Mouse (Mus musculus): ENCODE data around the gene Cbx2.

Gene Cbx2

DNA sequence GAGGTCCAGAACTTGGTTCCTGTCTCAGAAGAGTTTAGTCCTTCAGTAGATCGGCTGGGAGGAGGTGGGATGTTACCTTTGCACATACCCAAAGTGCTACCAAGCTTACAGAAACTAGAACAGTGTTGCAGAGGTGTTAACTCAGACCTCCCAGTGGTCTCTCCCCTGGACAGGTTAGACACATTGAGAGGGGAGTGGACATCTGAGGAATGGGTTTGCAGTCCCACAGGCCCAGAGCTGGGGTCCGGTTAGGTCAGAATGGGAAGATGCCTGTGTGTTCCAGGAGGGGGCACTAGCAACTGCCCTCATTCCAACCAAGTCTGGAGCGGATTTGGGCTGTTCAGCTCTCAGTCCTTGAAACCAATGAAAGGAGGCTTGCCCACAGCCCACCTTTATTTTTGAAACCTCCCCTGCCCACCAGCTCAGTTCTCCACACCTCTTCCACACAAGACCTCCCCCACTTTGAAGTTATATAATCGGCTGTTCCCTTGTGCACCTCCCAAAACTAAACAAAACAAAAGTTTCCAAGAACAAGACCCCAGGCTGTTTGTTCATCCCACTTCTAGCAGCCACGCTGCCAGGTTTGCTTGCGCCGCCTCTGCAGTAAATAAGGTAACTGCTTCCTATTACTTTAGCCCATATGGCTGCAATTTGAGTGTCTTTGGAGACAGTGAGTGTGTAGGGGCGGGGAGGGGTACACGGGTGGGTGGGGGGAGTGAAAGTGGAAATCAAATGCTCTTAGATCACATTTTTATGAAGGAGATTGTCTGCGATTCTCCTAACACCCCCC, 21.2 kb downstream of the Cbx2 start:
- peak; percentile 44 for DNase-seq

DNA sequence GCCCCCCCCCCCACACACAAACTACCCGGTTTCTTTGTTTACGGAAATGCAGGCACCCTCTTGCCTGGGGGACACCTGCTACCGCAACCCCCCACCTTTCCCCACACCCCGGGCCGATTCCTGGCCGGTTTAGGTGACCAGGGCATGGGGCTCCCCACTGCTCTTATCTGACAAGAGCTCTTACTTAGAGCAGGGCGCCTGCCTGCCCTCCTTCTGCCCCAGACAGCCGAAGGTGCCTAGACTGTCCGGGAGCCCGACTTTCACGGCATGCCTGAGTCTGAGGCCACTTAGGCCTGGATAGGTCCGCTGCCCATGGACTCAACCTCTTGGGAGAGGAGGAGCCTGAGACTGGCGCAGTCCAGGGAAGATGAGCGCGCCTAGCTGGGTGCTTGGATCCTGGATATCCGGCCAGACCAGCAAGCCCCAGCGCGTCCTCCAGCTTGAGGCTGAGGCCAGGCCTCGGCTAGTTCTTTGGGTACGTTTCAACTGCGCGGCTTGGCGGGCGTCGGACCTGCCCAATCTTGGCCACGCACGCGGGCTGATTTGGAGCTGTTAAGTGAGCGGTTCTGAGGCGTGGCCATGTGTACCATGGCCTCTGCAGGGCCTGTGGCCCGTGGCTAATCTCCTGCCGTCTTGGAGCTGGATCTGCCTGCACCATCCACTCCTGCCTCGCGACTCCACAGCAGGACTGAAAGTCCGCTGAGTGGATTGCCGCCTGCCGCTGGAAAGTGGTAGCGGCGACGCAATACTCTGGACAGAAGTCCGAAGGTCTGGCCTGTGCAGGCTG, 22.0 kb downstream of the Cbx2 start:
- DNase-seq, result no peak

DNA sequence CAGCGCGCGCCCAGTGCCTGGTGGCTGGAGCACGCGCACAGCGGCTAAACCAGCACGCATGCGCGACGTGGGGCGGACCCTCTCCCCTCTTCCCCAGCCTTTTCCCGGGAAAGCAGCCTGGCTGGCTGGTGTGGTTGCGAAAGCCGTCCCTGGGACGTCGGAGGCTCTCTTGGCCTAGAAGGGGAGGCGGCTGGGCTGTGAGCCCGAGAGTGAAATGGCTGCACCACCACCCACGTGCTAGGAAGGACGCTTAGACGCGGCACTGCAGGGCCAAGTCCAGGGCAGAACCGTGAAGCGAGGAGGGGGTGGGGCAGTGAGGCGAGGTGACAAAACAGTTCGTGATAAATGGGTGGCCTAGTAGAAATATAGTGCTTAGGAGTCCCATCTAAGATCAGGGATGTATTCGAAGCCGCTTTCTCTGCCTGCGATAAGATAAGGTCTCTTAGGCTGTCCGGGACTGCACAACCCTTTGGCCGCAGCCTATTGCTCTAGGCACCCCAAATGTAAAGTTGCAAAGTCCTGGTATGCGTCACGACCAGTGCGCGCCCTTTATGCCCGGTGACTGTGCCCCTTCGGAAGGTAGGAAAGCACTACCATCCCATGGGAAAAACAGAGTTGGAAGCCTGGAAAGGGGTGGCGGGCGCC, 24.0 kb downstream of the Cbx2 start:
- peak; percentile 77 for DNase-seq

DNA sequence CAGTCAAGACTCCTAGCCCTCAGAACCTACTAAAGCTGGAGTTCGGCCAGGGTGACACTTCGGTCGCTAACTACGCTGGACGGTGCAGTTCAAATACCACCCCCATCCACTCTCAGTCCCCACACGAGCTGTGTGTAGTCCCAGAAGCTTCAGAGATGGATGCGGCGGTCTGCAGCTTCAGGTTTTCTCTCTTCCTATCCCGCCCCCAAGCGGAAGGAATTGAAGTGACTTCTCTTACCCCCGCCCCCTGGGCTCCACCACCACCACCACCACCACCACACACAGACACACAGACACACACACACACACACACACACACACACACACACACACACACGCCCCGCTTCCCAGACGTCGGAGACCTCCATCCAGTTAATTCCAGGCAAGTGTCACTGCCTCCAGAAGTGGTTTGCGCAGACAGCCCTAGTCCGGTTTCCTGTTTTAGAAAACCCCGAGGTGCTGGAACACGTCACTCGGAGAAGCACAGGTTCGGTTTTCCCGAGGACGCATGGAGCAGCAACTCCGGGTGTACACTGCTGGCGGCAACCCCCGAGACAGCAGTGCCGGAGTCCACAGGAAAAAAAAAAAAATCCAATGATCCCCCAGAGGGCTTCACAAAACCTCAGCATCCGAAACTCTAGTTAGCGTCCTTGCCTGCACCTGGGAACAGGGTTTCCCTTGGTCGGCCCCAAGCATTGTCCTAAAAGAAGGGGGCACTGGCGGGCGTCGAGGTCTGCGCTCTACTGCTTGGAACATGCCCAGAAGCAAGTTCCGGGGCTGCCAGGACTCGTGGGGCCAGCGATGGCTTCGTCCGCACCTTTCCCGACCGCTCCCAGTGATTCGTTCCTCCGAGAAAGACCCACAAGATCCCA, 24.7 kb downstream of the Cbx2 start:
- DNase-seq, result no peak

DNA sequence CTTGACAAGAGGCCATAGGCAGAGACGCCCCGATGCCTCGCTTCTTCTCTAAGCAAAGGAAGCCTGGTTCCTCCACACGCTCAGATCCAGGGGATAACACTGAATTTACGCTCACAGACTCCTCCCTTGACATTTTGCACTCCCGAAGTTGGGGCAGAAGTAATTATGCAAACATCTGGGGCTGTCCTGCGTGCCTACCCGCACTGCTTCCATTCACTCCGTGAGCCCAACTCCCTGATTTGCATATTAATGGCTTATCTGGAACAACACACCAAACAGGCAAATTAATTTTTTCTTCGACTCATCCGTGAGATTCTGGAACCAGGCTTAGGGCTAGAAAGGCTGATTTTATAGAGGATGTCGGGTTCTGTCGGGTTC, 25.4 kb downstream of the Cbx2 start:
- no peak for DNase-seq

DNA sequence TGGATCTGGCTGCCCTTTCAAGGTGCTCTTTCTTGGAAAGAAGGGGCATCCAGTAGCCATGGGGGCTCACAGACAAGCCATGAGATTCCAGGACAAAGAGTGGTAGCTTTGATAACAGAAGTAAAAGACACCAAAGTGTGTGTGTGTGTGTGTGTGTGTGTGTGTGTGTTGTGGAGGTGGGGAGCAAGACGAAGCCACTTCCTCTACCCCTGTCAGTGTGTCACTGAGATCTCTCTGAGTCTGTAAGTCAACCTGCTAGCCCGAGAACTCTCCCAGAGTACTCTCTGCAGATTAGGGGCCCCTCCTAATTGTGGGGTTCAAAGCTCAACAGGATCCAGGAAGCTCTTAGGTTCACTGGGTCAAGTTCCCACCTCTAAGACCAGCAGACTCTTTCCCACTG, 27.6 kb downstream of the Cbx2 start:
- no peak for DNase-seq

DNA sequence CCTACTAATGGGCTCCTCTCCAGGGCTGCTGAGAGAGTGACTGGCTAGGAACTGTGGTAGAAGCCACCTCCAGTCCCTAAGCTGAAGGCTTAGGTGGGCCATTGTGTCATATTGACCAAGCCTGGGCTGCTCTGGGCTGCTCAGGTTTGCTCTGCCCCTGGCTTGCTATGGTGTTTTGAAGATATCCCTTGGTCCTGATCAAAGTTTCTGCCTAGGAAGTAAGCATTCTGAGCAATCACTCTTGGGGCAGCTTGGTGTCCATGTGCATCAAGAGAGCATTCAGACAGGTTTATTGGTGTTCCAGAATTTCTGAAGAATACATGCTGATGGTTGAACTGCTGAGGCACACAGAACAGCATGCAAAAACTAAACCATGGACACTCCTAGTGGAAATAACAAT, 28.7 kb downstream of the Cbx2 start:
- no peak for DNase-seq

DNA sequence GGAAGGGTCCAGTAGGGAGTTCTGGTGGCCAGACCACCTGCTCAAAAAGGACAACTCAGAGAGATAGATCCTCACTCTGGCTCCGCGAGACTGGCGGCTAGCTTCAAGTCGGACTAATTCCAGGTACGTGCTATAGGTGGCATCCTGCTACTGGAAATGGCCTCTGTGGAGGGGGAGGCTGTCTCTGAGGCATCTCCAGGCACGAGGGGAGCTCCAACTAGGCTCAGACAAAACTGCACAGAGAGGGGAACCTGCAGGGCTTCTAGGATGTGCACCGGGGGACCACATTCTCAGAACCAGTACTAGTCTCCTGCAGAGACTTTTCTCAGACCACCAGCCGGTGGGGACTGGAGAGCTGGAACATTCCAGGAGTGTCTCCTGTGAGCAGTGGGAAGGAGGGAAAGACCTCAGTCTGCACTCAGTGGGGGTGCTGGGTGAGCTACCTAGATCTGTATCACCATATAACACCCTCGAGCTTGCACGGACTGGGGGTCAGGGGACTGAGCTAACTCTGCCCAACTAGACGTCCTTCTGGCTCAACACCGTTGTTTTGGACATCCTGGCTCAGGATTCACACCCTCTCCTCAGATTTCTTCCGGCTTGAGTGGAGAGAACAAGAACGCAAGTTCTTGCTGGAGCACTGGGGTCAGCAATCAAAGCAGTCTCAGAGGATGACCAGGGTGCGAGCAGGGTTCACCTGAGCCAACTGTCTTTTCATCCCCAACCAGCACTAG, 29.3 kb downstream of the Cbx2 start:
- DNase-seq, result no peak

DNA sequence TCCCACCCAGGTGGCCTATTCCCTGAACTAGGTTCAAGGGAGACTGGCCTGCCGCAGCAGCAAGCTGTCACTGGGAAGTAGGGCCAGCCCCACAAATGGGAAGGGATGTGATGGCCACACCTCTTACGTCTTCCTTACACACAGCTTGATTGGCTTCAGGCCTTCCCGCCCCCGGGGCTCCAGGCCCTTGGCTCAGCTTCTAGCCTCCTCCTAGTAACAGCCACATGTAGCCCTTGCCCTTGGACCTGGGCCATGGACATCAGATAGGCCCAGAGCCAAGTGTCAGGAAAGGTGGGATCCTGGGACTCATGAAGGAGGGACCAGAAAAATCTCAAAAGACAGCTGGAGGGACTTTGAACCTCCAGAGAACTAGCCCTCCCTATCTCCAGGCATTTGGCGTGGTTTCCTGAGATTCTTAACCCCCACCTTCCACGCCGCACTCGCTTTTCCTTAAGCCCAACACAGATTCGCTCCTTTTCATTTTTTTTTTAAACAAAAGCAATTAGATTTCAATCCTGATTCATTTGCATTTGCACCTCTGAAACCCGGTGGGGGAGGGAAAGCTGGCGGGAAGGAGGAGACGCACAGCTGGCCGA, 30.0 kb downstream of the Cbx2 start:
- DNase-seq, result peak; percentile 44

DNA sequence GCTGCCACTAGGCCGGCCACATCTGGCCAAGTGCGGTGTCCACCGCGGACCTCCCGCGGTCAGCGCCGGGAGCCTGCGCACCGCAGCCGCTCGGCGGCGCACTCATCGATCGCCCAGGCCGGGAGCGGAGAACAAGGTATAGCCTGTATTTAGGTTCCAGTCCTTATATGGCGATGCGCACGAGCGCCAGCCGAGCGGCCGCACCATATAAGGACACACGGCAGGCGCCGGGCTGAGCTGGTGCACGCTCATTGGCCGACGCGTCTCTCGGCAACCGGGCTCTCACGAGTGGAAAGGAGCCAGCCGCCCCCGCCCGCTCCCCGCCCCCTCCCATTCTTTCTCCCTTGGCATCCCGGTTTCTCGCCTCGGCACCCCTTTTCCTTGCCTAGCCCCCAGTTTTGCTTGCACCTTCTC, 30.5 kb downstream of the Cbx2 start:
- DNase-seq, result peak; percentile 78

DNA sequence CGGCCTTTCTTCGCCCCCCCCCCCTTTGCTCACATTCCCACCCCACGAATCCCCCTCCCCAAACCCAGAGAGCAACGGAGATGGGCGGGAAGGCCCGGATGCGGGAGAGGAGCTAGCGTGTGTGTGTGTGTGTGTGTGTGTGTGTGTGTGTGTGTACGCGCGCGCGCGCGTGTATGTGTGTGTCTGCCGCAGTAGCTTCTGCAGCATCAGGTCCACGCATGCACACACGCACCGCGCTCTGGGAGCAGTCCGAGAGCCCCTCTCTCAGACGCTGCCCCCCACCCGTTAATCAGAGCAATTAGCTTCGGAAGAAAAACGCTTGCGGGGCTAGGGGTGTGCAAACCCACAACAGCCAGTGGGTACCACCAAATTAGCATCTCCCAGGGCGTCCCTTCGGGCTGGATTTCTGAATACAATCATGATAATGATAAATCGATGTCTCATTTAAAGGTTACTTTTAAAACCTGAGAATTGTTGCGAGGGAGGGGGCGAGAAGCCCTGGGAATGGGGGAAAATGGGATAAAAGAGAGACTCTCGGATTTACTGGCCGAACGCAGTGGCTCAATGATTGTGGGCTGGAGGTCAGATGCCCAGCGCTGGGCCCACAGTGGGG, 31.1 kb downstream of the Cbx2 start:
- no peak for DNase-seq

DNA sequence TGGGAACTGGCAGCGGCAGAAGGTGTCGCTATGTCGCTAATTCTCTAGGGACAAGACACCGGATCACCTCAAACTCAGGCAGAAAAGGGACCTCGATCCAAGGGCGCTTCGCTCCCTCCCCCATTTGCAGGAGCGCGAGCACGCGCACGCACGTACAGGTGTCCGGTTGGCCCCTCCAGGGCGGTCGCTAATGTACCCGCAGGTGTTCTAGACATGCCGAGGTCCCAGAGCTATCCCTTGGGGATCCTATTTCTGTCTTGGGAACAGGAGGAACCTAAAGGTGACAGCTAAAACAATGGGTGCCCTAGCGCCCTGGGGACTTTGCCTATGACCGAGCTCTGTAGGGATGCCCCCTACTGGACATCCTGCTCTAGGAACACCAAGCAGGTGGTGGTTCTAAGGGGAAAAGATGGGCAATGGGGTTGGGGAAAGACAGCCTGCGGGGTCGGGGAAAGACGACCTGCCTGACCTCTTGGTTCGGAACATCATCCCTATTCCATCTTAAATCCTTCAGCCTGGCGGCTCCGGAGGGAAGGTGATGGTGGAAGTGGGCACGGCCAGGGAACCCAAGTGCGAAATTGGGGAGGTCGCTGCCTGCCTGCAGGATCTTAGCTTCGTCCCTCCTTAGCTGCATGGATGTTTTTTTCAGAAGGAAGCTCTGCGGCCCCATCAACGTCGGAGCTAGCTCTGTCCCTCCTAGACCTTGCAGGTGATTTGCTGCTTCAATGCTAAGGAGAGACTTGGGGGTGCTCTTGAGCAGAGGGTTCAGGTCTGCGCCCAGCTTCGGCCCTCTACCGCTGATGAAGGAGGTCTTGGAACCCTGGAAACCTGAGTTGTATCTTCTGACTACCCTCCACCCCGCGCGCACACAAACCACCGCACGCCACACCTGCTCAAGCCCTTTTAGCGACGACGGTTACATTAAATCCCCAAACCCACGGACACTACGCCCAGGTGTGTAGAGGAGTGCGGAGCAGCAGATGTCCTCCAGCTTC, 31.9 kb downstream of the Cbx2 start:
- peak; percentile 63 for DNase-seq

DNA sequence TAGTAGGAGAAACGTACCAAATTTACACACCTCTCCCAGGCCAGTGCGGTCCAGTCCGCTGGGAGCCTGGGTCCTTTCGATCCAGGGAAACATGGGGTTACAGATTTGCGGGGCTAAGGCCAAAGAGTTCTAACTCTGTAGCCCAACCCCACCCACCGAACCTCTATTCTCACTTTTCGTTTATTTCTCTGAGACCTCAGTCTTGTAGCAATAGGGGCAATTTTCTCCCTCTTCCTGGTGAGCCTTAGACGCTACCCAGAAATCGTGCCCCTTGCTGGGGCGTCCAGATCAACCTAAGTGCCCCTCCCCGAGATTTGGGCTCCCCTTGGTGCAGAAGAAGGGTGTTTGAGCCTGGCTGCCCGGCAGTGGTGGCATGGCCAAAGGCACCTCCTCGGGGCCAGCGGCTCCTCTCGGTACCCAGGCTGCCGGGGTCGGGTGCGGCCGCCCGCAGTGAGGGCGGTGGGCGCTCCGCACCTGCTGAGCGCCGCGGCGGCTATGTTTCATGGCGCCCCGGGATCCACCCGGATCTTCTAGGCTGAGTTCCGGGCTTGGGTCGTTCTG, 32.9 kb downstream of the Cbx2 start:
- DNase-seq, result no peak

DNA sequence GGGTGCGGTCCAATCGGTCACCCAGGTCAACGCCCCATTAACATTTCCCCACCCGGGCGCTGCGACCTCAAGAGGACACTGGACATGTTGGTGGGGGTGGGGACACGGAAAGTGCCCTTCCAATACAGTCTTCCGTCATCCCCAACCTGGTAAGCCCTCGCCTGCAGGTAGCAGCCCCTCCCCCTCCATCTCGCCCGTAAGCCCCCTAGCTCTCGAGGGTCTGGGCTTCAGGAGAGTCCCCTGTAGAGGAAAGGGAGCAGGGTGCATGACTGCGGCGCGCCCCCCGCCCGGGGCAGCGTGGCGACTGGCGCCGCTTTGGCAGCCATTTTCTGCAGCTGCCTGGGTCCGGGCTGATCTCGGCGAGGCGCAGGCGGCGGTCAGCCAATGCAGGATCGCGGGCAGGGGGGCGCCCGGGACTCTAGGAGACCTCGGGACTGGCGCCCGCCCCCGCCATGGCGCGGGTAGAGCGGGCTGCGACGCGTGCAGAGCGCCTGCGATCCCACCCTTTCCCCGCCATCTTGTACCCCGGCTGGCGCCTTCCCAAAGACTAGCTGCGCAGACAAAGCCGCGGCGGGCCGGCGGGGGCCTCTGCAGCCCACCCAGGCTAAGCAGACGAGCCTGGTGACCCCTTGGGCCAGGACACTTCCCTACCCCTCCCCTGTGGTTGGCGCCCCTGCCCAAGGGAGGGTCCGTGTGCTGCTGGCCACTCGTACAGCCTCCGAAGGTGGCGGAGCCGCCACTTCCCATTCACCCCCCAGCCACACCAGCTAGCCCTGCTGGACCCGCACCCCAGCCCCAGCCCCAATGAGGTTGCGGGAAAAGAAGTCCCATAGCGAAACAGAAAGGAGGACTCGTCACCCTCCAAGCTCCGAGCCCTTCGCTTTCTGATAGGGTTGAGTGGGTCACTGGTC, 33.8 kb downstream of the Cbx2 start:
- DNase-seq, result peak; percentile 65

DNA sequence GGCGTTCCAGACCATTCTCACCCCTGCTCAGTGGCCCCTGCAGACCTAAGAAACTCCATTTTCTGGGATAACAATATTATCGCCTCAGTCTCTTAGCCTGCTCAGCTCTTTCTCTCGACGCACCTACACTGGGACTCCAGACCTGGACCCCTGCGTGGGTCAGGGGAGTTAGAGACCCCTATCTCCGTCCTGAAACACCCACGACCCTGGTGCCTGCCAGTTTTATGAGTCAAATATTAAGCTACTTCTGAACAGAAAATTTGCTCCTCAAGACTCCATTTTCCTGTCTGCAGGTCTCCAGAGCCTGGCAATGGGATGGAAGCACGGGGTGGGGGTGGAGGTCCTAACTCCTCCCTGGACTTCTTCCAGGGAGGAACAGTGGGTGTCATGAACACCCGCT, 34.5 kb downstream of the Cbx2 start:
- DNase-seq, result no peak

DNA sequence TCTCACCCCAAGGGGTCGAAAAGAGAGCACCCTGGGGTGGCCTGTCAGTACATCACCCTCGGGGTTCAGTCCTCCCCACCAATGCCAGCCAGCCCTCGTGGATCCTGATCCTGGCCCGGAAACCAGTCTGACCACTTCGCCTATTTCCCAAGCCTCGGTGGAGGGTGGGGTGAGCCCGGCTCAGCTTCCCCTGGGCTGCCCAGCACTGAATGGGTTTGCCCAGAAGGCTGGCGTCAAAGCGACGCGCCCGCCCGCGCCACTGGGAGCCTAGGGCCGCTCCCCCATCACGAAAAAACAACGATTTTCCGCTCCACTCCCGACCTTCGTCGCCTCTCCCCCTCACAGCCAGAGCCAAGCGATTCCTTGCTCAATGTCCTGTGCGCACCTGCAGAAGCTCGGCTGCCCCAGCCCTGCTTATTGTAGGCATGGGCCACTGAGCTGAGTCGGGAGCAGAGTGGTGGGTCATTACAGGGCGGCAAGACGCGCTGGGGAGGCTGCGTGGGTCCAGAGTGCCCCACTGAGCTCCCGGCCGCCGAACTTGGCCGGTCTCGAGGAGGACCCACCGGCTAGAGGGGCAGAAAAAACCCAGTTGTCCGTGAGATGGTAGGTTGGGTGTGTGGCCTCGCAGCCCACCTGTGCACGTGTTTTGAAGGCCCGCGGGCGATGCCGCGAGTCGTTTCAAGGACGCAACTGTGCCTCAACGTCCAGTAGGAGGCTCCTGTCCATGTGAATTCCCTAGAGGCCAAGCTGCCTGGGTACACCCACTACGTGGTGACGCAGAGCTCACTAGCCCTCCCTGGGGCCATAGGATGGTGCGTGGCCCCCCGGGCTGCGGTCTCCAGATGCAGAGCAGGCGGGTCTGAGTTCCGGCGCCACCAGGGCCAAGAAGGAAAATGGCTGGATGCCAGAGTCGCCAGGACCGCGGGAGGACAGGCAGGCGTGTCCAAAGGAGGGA, 35.6 kb downstream of the Cbx2 start:
- peak; percentile 76 for DNase-seq

DNA sequence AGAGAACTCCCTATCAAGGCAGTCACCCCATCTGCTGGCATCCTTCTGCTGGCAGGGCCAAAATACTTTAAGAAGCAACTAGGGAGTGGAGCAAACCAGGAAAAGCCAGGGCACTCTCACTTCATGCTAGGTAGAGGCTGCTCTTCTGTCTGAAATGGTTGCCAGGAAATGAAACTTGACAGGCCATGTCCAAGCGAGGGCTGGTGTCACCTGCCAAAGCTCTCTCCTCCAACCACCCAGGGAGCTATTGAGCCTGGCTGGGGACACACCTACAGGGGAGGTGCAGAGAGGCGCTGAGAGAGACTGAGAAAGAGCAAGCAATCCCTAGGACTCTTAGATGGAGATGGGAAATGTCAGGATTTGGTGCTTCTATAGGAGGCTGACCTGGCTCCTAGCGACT, 36.5 kb downstream of the Cbx2 start:
- DNase-seq, result no peak

Measured in lung, postnatal 14 days (tissue).